Mouse (Mus musculus) midbrain, embryonic 12.5 days (tissue): Measurements from ENCODE around the gene Zfp408. TPM values are rescaled to one million over a fixed set of nuclear protein-coding genes. Genes with fewer than 3 reads are reported as not detected.
"Not testable (repeated sequence)": the region's sequence is repeated elsewhere in the genome, so short reads cannot be mapped to it uniquely, and the experiment has no call there.

ENCODE experiments used
- ATAC-seq: fragments of 200-750 bp; cut with Nextera tagmentation; 2 replicates; pipeline ENCODE4 v1.8.0; 2017; ENCODE audit warnings: low read depth, moderate TSS enrichment, moderate library complexity; ENCODE audit not compliant: low FRiP score
- H3K27ac ChIP-seq: fragments of 300-500 bp; sonication (generic); replicated peaks from 2 replicates; pipeline ENCODE4 v1.5.1; 2016; ENCODE audit warnings: mild to moderate bottlenecking
- H3K27me3 ChIP-seq: fragments of 300-500 bp; sonication (generic); 2 replicates; pipeline ENCODE4 v1.6.1; 2016; ENCODE audit warnings: mild to moderate bottlenecking
- H3K36me3 ChIP-seq: fragments of 300-500 bp; sonication (generic); 2 replicates; pipeline ENCODE4 v1.6.1; 2016
- H3K4me1 ChIP-seq: fragments of 300-500 bp; sonication (generic); 2 replicates; pipeline ENCODE4 v1.6.1; 2016
- H3K4me2 ChIP-seq: fragments of 300-500 bp; sonication (generic); replicated peaks from 2 replicates; pipeline ENCODE4 v1.6.1; 2016; ENCODE audit warnings: mild to moderate bottlenecking, moderate library complexity
- H3K4me3 ChIP-seq: fragments of 300-500 bp; sonication (generic); 2 replicates; pipeline ENCODE4 v1.5.1; 2016; ENCODE audit warnings: mild to moderate bottlenecking
- H3K9ac ChIP-seq: fragments of 300-500 bp; sonication (generic); replicated peaks from 2 replicates; pipeline ENCODE4 v1.6.1; 2016; ENCODE audit warnings: mild to moderate bottlenecking, moderate library complexity
- H3K9me3 ChIP-seq: fragments of 300-500 bp; sonication (generic); 2 replicates; pipeline ENCODE4 v1.6.1; 2016; ENCODE audit warnings: mild to moderate bottlenecking
- WGBS: fragments of 180-500 bp; shearing (Covaris S2); methylation state at CpG from one replicate; pipeline ENCODE4 v1.1.7; 2016; 5-methylcytosine and 5-hydroxymethylcytosine counted together
- polyA plus RNA-seq: library from polyadenylated mRNA; unstranded; fragments of >200 nt; fragmentation: Nextera tagmentation; extraction: Ambion mirVana; gene quantifications from 2 replicates; pipeline ENCODE4 v1.2.1, GENCODE M21; 2016

Zfp408 gene
- polyA plus RNA-seq, 1 experiment from 2014 or later: 11.0 TPM

- ATAC-seq: no peak
- Histone ChIP-seq H3K4me2 (no peak overlapping the region), H3K36me3 (no peaks in the 10 kb centered on the region), H3K4me3 (no peak overlapping the region), H3K9me3 (no peaks in the 10 kb centered on the region), H3K9ac (no peak overlapping the region), H3K4me1 (no peaks in the 10 kb centered on the region), H3K27me3 (no peaks in the 10 kb centered on the region), H3K27ac (no peak overlapping the region)
- WGBS: 88% methylated on average over 5 of the region's 5 CpGs
Observed at GRCm38 (mm10) chr2:91632316-91632715, 17.3 kb downstream of the Zfp408 start.

- H3K9ac ChIP-seq: no peak overlapping the region
- 88% methylated on average over 5 of the region's 5 CpGs for WGBS
- no peak for ATAC-seq
- H3K27me3 ChIP-seq: no peaks in the 10 kb centered on the region
- no peak overlapping the region for H3K4me3 ChIP-seq
- H3K36me3 ChIP-seq: no peaks in the 10 kb centered on the region
- H3K4me2 ChIP-seq: no peak overlapping the region
- H3K27ac ChIP-seq: no peak overlapping the region
- no peaks in the 10 kb centered on the region for H3K9me3 ChIP-seq
- no peaks in the 10 kb centered on the region for H3K4me1 ChIP-seq
Observed at GRCm38 (mm10) chr2:91631826-91632225, 17.8 kb downstream of the Zfp408 start.

GRCm38 (mm10) chr2:91630384-91630783, 19.2 kb downstream of the Zfp408 start:
- WGBS: 89% methylated on average over 12 of the region's 12 CpGs
- no peaks in the 10 kb centered on the region for H3K9me3 ChIP-seq
- no peak overlapping the region for H3K27ac ChIP-seq
- H3K27me3 ChIP-seq: no peaks in the 10 kb centered on the region
- H3K4me3 ChIP-seq: no peak overlapping the region
- no peak overlapping the region for H3K9ac ChIP-seq
- H3K4me2 ChIP-seq: no peak overlapping the region
- H3K4me1 ChIP-seq: no peaks in the 10 kb centered on the region
- ATAC-seq: no peak
- no peaks in the 10 kb centered on the region for H3K36me3 ChIP-seq

GRCm38 (mm10) chr2:91629682-91630081, 19.9 kb downstream of the Zfp408 start:
- ATAC-seq: no peak
- 89% methylated on average over 18 of the region's 18 CpGs for whole genome bisulfite sequencing
- Histone ChIP-seq H3K27me3 (no peaks in the 10 kb centered on the region), H3K9ac (no peak overlapping the region), H3K36me3 (no peaks in the 10 kb centered on the region), H3K9me3 (no peaks in the 10 kb centered on the region), H3K4me2 (no peak overlapping the region), H3K4me3 (no peak overlapping the region), H3K4me1 (no peaks in the 10 kb centered on the region), H3K27ac (no peak overlapping the region)

- no peak overlapping the region for H3K4me3 ChIP-seq
- H3K27ac ChIP-seq: no peak overlapping the region
- no peaks in the 10 kb centered on the region for H3K4me1 ChIP-seq
- no peak overlapping the region for H3K4me2 ChIP-seq
- H3K9ac ChIP-seq: no peak overlapping the region
- no peak for ATAC-seq
- H3K27me3 ChIP-seq: no peaks in the 10 kb centered on the region
- 89% methylated on average over 8 of the region's 8 CpGs for WGBS
- H3K9me3 ChIP-seq: no peaks in the 10 kb centered on the region
- H3K36me3 ChIP-seq: peaks cover 7% of the 10 kb centered on the region; the same call in 1 of the 2 replicates
Observed at GRCm38 (mm10) chr2:91628171-91628570, 21.4 kb downstream of the Zfp408 start.

- Histone ChIP-seq H3K27me3 (no peaks in the 10 kb centered on the region), H3K9me3 (no peaks in the 10 kb centered on the region), H3K4me1 (no peaks in the 10 kb centered on the region), H3K9ac (no peak overlapping the region), H3K27ac (no peak overlapping the region), H3K36me3 (peaks cover 14% of the 10 kb centered on the region), H3K4me3 (no peak overlapping the region), H3K4me2 (no peak overlapping the region)
- no peak for ATAC-seq
- WGBS: 72% methylated on average over 5 of the region's 5 CpGs
Observed at GRCm38 (mm10) chr2:91627486-91627885, 22.1 kb downstream of the Zfp408 start.

GRCm38 (mm10) chr2:91623366-91623765, 26.2 kb downstream of the Zfp408 start:
- not testable (repeated sequence) for H3K27ac ChIP-seq, H3K4me2 ChIP-seq, H3K9me3 ChIP-seq, H3K9ac ChIP-seq, ATAC-seq, H3K4me1 ChIP-seq, H3K4me3 ChIP-seq, H3K27me3 ChIP-seq
- peaks cover 53% of the 10 kb centered on the region for H3K36me3 ChIP-seq
- 91% methylated on average over 7 of the region's 7 CpGs for WGBS

GRCm38 (mm10) chr2:91622356-91622755, 27.2 kb downstream of the Zfp408 start:
- no peak for ATAC-seq
- Histone ChIP-seq H3K27ac (no peak overlapping the region), H3K9me3 (no peaks in the 10 kb centered on the region), H3K27me3 (no peaks in the 10 kb centered on the region), H3K36me3 (peaks cover 63% of the 10 kb centered on the region), H3K4me1 (no peaks in the 10 kb centered on the region), H3K4me3 (no peak overlapping the region), H3K9ac (no peak overlapping the region), H3K4me2 (no peak overlapping the region)
- WGBS: 92% methylated on average over 5 of the region's 5 CpGs

- not testable (repeated sequence) for H3K9ac ChIP-seq, H3K4me3 ChIP-seq, ATAC-seq, H3K4me2 ChIP-seq, H3K27me3 ChIP-seq, H3K4me1 ChIP-seq, H3K9me3 ChIP-seq, H3K27ac ChIP-seq
- H3K36me3 ChIP-seq: peaks cover 78% of the 10 kb centered on the region
Observed at GRCm38 (mm10) chr2:91609370-91609769, 40.2 kb downstream of the Zfp408 start.

- H3K4me2 ChIP-seq: no peak overlapping the region
- no peak for ATAC-seq
- H3K9ac ChIP-seq: no peak overlapping the region
- H3K4me3 ChIP-seq: no peak overlapping the region
- no peaks in the 10 kb centered on the region for H3K27me3 ChIP-seq
- no peaks in the 10 kb centered on the region for H3K4me1 ChIP-seq
- no peaks in the 10 kb centered on the region for H3K9me3 ChIP-seq
- peaks cover 87% of the 10 kb centered on the region for H3K36me3 ChIP-seq
- no peak overlapping the region for H3K27ac ChIP-seq
- WGBS: 94% methylated on average over 4 of the region's 4 CpGs
Observed at GRCm38 (mm10) chr2:91602389-91602788, 47.2 kb downstream of the Zfp408 start.

- H3K9ac ChIP-seq: no peak overlapping the region
- H3K36me3 ChIP-seq: peaks cover 90% of the 10 kb centered on the region
- ATAC-seq: no peak
- H3K9me3 ChIP-seq: no peaks in the 10 kb centered on the region
- no peak overlapping the region for H3K27ac ChIP-seq
- no peaks in the 10 kb centered on the region for H3K27me3 ChIP-seq
- WGBS: 98% methylated on average over 4 of the region's 4 CpGs
- no peak overlapping the region for H3K4me2 ChIP-seq
- H3K4me3 ChIP-seq: no peak overlapping the region
- H3K4me1 ChIP-seq: no peaks in the 10 kb centered on the region
Observed at GRCm38 (mm10) chr2:91600475-91600874, 49.1 kb downstream of the Zfp408 start.
